Mouse (Mus musculus) liver, postnatal 0 days (tissue): ENCODE data around the gene Cnnm2. TPM values are rescaled to one million over a fixed set of nuclear protein-coding genes. Genes with fewer than 3 reads are reported as not detected.

ENCODE experiments used
- ATAC-seq: fragments of 200-750 bp; cut with Nextera tagmentation; 2 replicates; pipeline ENCODE4 v1.8.0; 2017; ENCODE audit warnings: mild to moderate bottlenecking, moderate library complexity
- DNase-seq: peaks from one replicate; pipeline ENCODE4 v3.0.0-alpha.2; 2016
- H3K27ac ChIP-seq: fragments of 300-500 bp; sonication (generic); 2 replicates; pipeline ENCODE4 v1.5.1; 2014; ENCODE audit warnings: antibody characterized with exemption, moderate library complexity, mild to moderate bottlenecking, low read depth
- H3K27me3 ChIP-seq: fragments of 300-500 bp; sonication (generic); 2 replicates; pipeline ENCODE4 v1.6.1; 2014; ENCODE audit warnings: low read length, control low read depth, mixed read lengths; ENCODE audit not compliant: insufficient read depth
- H3K36me3 ChIP-seq: fragments of 300-500 bp; sonication (generic); replicated peaks from 2 replicates; pipeline ENCODE4 v1.6.1; 2014; ENCODE audit warnings: mild to moderate bottlenecking, control low read depth, low read length, moderate library complexity, mixed read lengths; ENCODE audit not compliant: insufficient read depth
- H3K4me1 ChIP-seq: fragments of 300-500 bp; sonication (generic); 2 replicates; pipeline ENCODE4 v1.6.1; 2014; ENCODE audit warnings: antibody characterized with exemption, mild to moderate bottlenecking, control low read depth; ENCODE audit not compliant: insufficient read depth
- H3K4me2 ChIP-seq: fragments of 300-500 bp; sonication (generic); 2 replicates; pipeline ENCODE4 v1.6.1; 2014; ENCODE audit warnings: low read depth, mild to moderate bottlenecking, low read length, moderate library complexity, mixed read lengths
- H3K4me3 ChIP-seq: fragments of 300-500 bp; sonication (generic); 2 replicates; pipeline ENCODE4 v1.5.1; 2014; ENCODE audit warnings: low read depth, low read length
- H3K9ac ChIP-seq: fragments of 300-500 bp; sonication (generic); replicated peaks from 2 replicates; pipeline ENCODE4 v1.6.1; 2014; ENCODE audit warnings: mild to moderate bottlenecking, moderate library complexity
- H3K9me3 ChIP-seq: fragments of 300-500 bp; sonication (generic); 2 replicates; pipeline ENCODE4 v1.6.1; 2016; ENCODE audit warnings: mild to moderate bottlenecking, control low read depth, low read length, mixed read lengths
- CTCF ChIP-seq: sonication (generic); IDR thresholded peaks from 2 replicates; pipeline ENCODE4 v1.5.1; 2016; ENCODE audit warnings: antibody characterized with exemption, low read depth
- EP300 ChIP-seq: IDR thresholded peaks from 2 replicates; pipeline ENCODE4 v1.6.1; 2016; ENCODE audit warnings: antibody characterized with exemption, low read depth, mild to moderate bottlenecking
- WGBS: fragments of 180-500 bp; shearing (Covaris S2); extraction: QIAGEN DNeasy Blood & Tissue Kit; methylation state at CpG from one replicate; pipeline ENCODE4 v1.1.7; 2014; ENCODE audit not compliant: insufficient replicate concordance; 5-methylcytosine and 5-hydroxymethylcytosine counted together
- polyA plus RNA-seq: library from polyadenylated mRNA; unstranded; fragments of >200 nt; fragmentation: Nextera tagmentation; extraction: Ambion mirVana; gene quantifications from 2 replicates; pipeline ENCODE4 v1.2.1, GENCODE M21; 2015

Gene Cnnm2
- polyA plus RNA-seq, 1 experiment from 2014 or later: 1.6 TPM

- TF ChIP-seq EP300 (no peak), CTCF (no peak)
- WGBS: 67% methylated on average over 7 of the region's 7 CpGs
- ATAC-seq: no peak
Measured at GRCm38 (mm10) chr19:46893484-46893883, 132.1 kb downstream of the Cnnm2 start.

GRCm38 (mm10) chr19:46897135-46897534, 135.7 kb downstream of the Cnnm2 start:
- no peak for ATAC-seq
- H3K9ac ChIP-seq: no peak overlapping the region
- H3K27ac ChIP-seq: no peak overlapping the region
- TF ChIP-seq EP300 (no peak), CTCF (peak; percentile 52)
- 82% methylated on average over 3 of the region's 3 CpGs for WGBS
- DNase-seq: no peak
- H3K4me3 ChIP-seq: no peak overlapping the region
- H3K27me3 ChIP-seq: no peaks in the 10 kb centered on the region
- peaks cover 12% of the 10 kb centered on the region for H3K4me1 ChIP-seq
- 0 out of 2 replicates have a peak, but pooled peaks cover 4% of the 10 kb centered on the region for H3K9me3 ChIP-seq
- H3K36me3 ChIP-seq: peaks cover 46% of the 10 kb centered on the region
- H3K4me2 ChIP-seq: no peak overlapping the region

More at GRCm38 (mm10) chr19:46893484-46893883, 132.1 kb downstream of the Cnnm2 start:
- DNase-seq: peak; percentile 7
- H3K27ac ChIP-seq: no peak overlapping the region
- H3K4me3 ChIP-seq: no peak overlapping the region
- 0 out of 2 replicates have a peak, but pooled peaks cover 4% of the 10 kb centered on the region for H3K9me3 ChIP-seq
- H3K4me2 ChIP-seq: no peak overlapping the region
- no peak overlapping the region for H3K9ac ChIP-seq
- H3K36me3 ChIP-seq: peaks cover 78% of the 10 kb centered on the region
- H3K4me1 ChIP-seq: no peaks in the 10 kb centered on the region
- H3K27me3 ChIP-seq: no peaks in the 10 kb centered on the region

GRCm38 (mm10) chr19:46898222-46898621, 136.8 kb downstream of the Cnnm2 start:
- H3K4me3 ChIP-seq: no peak overlapping the region
- no peak for DNase-seq
- H3K9ac ChIP-seq: no peak overlapping the region
- H3K4me1 ChIP-seq: peaks cover 12% of the 10 kb centered on the region
- no peak overlapping the region for H3K4me2 ChIP-seq
- peaks cover 38% of the 10 kb centered on the region for H3K36me3 ChIP-seq
- H3K9me3 ChIP-seq: 0 out of 2 replicates have a peak, but pooled peaks cover 4% of the 10 kb centered on the region
- no peak overlapping the region for H3K27ac ChIP-seq
- ATAC-seq: no peak
- no peak for TF ChIP-seq EP300
- no peak for TF ChIP-seq CTCF
- WGBS: 89% methylated on average over 5 of the region's 5 CpGs
- H3K27me3 ChIP-seq: no peaks in the 10 kb centered on the region

- Histone ChIP-seq H3K4me3 (no peak overlapping the region), H3K9ac (no peak overlapping the region), H3K4me1 (peaks cover 16% of the 10 kb centered on the region), H3K4me2 (no peak overlapping the region), H3K36me3 (peaks cover 41% of the 10 kb centered on the region), H3K27me3 (no peaks in the 10 kb centered on the region), H3K9me3 (0 out of 2 replicates have a peak, but pooled peaks cover 4% of the 10 kb centered on the region), H3K27ac (peak overlapping the region; percentile 69)
- no peak for DNase-seq
- 30% methylated on average over 5 of the region's 5 CpGs for WGBS
- no peak for ATAC-seq
- no peak for TF ChIP-seq CTCF
- TF ChIP-seq EP300: peak; percentile 44; the same call in 1 of the 2 replicates
Measured at GRCm38 (mm10) chr19:46899306-46899705, 137.9 kb downstream of the Cnnm2 start.

GRCm38 (mm10) chr19:46899871-46900270, 138.5 kb downstream of the Cnnm2 start:
- no peak for TF ChIP-seq EP300
- no peak for TF ChIP-seq CTCF
- DNase-seq (no peak), ATAC-seq (no peak)
- no peak overlapping the region for H3K4me3 ChIP-seq
- no peak overlapping the region for H3K4me2 ChIP-seq
- 0 out of 2 replicates have a peak, but pooled peaks cover 4% of the 10 kb centered on the region for H3K9me3 ChIP-seq
- 0 out of 2 replicates have a peak overlapping the region, but pooled peaks have one; percentile 69 for H3K27ac ChIP-seq
- 61% methylated on average over 5 of the region's 5 CpGs for WGBS
- H3K27me3 ChIP-seq: no peaks in the 10 kb centered on the region
- H3K36me3 ChIP-seq: peaks cover 38% of the 10 kb centered on the region
- H3K4me1 ChIP-seq: peaks cover 22% of the 10 kb centered on the region
- H3K9ac ChIP-seq: no peak overlapping the region

- TF ChIP-seq EP300: peak; percentile 84
- no peak for TF ChIP-seq CTCF
- Histone ChIP-seq H3K27me3 (no peaks in the 10 kb centered on the region), H3K4me2 (0 out of 2 replicates have a peak overlapping the region, but pooled peaks have one; percentile 28), H3K36me3 (peaks cover 34% of the 10 kb centered on the region), H3K9ac (no peak overlapping the region), H3K4me1 (peaks cover 29% of the 10 kb centered on the region), H3K27ac (peak overlapping the region; percentile 68), H3K9me3 (0 out of 2 replicates have a peak, but pooled peaks cover 4% of the 10 kb centered on the region), H3K4me3 (no peak overlapping the region)
- ATAC-seq (peak; percentile 69), DNase-seq (no peak)
- WGBS: 62% methylated on average over 6 of the region's 6 CpGs
Measured at GRCm38 (mm10) chr19:46900786-46901185, 139.4 kb downstream of the Cnnm2 start.

GRCm38 (mm10) chr19:46901323-46901722, 139.9 kb downstream of the Cnnm2 start:
- DNase-seq: peak; percentile 60
- ATAC-seq: peak; percentile 49
- H3K4me1 ChIP-seq: peaks cover 33% of the 10 kb centered on the region
- H3K27ac ChIP-seq: peak overlapping the region; percentile 68
- WGBS: 43% methylated on average over 5 of the region's 5 CpGs
- H3K27me3 ChIP-seq: no peaks in the 10 kb centered on the region
- 0 out of 2 replicates have a peak overlapping the region, but pooled peaks have one; percentile 28 for H3K4me2 ChIP-seq
- TF ChIP-seq CTCF (no peak), EP300 (peak; percentile 79; the same call in 1 of the 2 replicates)
- 0 out of 2 replicates have a peak, but pooled peaks cover 4% of the 10 kb centered on the region for H3K9me3 ChIP-seq
- H3K9ac ChIP-seq: no peak overlapping the region
- H3K4me3 ChIP-seq: no peak overlapping the region
- H3K36me3 ChIP-seq: peaks cover 30% of the 10 kb centered on the region
